Mouse (Mus musculus) lung, postnatal 0 days (tissue): Measurements from ENCODE around the gene Itgb2. TPM values are rescaled to one million over a fixed set of nuclear protein-coding genes. Genes with fewer than 3 reads are reported as not detected.
A peak's percentile ranks its signal among the peaks of the same experiment; 100 is the strongest.

ENCODE experiments used
- ATAC-seq: fragments of 200-750 bp; cut with Nextera tagmentation; 2 replicates; pipeline ENCODE4 v1.8.0; 2017; ENCODE audit warnings: moderate library complexity
- DNase-seq: peaks from one replicate; pipeline ENCODE4 v3.0.0-alpha.2; 2016; ENCODE audit warnings: low spot score
- H3K27ac ChIP-seq: fragments of 300-500 bp; sonication (generic); 2 replicates; pipeline ENCODE4 v1.5.1; 2014; ENCODE audit warnings: antibody characterized with exemption, mild to moderate bottlenecking, low read length, mixed read lengths
- H3K27me3 ChIP-seq: fragments of 300-500 bp; sonication (generic); replicated peaks from 2 replicates; pipeline ENCODE4 v1.6.1; 2014; ENCODE audit warnings: low read length, mixed read lengths; ENCODE audit not compliant: insufficient read depth
- H3K36me3 ChIP-seq: fragments of 300-500 bp; sonication (generic); 2 replicates; pipeline ENCODE4 v1.6.1; 2014; ENCODE audit warnings: low read length, mixed read lengths; ENCODE audit not compliant: insufficient read depth
- H3K4me1 ChIP-seq: fragments of 300-500 bp; sonication (generic); 2 replicates; pipeline ENCODE4 v1.6.1; 2014; ENCODE audit warnings: antibody characterized with exemption, low read depth, low read length, mixed read lengths; ENCODE audit not compliant: insufficient read depth
- H3K4me2 ChIP-seq: fragments of 300-500 bp; sonication (generic); replicated peaks from 2 replicates; pipeline ENCODE4 v1.6.1; 2014; ENCODE audit warnings: low read depth, mild to moderate bottlenecking, low read length, moderate library complexity, mixed read lengths
- H3K4me3 ChIP-seq: fragments of 300-500 bp; sonication (generic); 2 replicates; pipeline ENCODE4 v1.5.1; 2014; ENCODE audit warnings: low read depth, low read length
- H3K9ac ChIP-seq: fragments of 300-500 bp; sonication (generic); replicated peaks from 2 replicates; pipeline ENCODE4 v1.6.1; 2014; ENCODE audit warnings: low read depth, mild to moderate bottlenecking
- H3K9me3 ChIP-seq: fragments of 300-500 bp; sonication (generic); 2 replicates; pipeline ENCODE4 v1.6.1; 2016; ENCODE audit warnings: low read length, mixed read lengths
- CTCF ChIP-seq: IDR thresholded peaks from 2 replicates; pipeline ENCODE4 v1.5.1; 2016; ENCODE audit warnings: antibody characterized with exemption, mild to moderate bottlenecking
- EP300 ChIP-seq: IDR thresholded peaks from 2 replicates; pipeline ENCODE4 v1.6.1; 2016; ENCODE audit warnings: antibody characterized with exemption, mild to moderate bottlenecking, control low read depth
- WGBS: fragments of 180-500 bp; shearing (Covaris S2); extraction: QIAGEN DNeasy Blood & Tissue Kit; methylation state at CpG from one replicate; pipeline ENCODE4 v1.1.7; 2014; 5-methylcytosine and 5-hydroxymethylcytosine counted together
- polyA plus RNA-seq: library from polyadenylated mRNA; unstranded; fragments of >200 nt; fragmentation: Nextera tagmentation; extraction: Ambion mirVana; gene quantifications from 2 replicates; pipeline ENCODE4 v1.2.1, GENCODE M21; 2015

Gene Itgb2
- polyA plus RNA-seq, 1 experiment from 2014 or later: 19.1 TPM

DNA sequence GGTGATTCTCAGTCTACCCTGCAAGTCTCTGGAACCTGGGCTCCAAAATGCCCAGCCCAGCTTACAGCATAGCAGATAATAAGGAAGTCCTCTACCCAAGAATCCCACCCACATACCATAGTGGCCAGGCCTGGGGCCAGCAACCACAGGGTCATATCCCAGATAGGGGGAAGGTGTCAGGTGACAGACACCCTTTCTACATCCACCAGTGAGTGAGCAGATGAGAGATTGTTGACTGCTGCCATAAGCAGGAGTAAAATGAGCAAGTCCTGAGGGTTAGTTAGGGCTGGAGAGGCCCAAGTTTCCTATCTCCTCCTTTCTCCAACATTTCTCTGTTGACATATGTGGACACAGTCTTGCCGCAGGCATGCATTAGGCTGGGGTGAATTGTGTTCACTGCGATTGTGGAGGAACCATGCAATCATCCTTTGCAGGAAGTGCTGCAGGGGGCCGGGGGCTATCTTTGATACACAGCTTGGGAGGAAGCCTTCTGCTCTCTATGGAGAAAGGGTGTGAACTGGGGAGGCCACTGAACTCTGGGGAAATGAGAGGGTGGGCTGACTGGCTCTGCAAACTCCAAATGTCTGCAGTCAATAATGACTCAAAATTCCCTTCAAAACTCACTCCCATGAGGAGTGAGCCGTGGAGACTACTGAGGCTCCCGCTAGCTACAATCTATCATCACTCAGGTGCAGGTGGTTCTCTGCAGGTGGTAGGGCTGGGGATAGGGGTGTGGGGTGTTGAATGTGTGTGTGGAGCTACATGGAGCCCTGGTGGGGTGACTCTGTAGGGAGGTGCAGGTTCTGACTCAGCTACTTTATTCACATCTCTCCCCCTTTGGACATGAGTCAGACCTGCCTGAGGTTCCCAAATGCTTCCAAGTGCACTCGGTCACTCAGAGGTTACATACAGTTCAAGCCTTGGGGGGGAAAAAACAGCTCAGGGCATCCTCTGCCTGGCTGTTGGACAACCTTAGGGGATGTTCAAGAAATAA, 1.3 kb downstream of the Itgb2 start:
- no peak for TF ChIP-seq EP300
- no peak for TF ChIP-seq CTCF
- Histone ChIP-seq H3K4me1 (no peaks in the 10 kb centered on the region), H3K9me3 (no peaks in the 10 kb centered on the region), H3K27ac (no peak overlapping the region), H3K4me2 (no peak overlapping the region), H3K9ac (no peak overlapping the region), H3K36me3 (no peaks in the 10 kb centered on the region), H3K27me3 (no peaks in the 10 kb centered on the region), H3K4me3 (no peak overlapping the region)
- WGBS: 50% methylated on average over 6 of the region's 6 CpGs
- no peak for ATAC-seq
- DNase-seq: no peak

GRCm38 (mm10) chr10:77532020-77532413, 2.0 kb downstream of the Itgb2 start:
- Histone ChIP-seq H3K9me3 (no peaks in the 10 kb centered on the region), H3K4me2 (no peak overlapping the region), H3K9ac (no peak overlapping the region), H3K36me3 (no peaks in the 10 kb centered on the region), H3K4me1 (no peaks in the 10 kb centered on the region), H3K27ac (no peak overlapping the region), H3K27me3 (no peaks in the 10 kb centered on the region), H3K4me3 (no peak overlapping the region)
- no peak for ATAC-seq
- TF ChIP-seq CTCF (no peak), EP300 (no peak)
- DNase-seq: no peak
- WGBS: 63% methylated on average over 1 of the region's 1 CpGs

DNA sequence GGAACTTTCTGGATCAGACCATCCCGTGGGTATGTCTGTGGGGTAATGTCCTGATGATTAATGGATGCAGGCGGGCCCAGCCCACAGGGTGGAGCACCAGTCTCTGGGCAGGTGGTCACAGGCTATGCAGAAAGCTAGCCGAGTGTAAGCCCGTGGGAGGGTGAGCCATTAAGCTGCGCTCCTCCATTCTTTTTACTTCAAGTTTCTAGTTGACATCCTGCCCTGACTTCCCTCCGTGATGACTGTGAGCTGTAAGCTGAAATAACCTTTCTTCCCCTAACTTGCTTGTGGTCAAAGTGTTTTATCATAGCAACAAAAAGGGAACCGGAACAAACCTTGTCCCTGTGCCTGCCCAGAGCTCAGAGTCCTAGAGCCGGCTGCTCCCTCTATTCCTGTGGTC, 6.7 kb downstream of the Itgb2 start:
- Histone ChIP-seq H3K9ac (no peak overlapping the region), H3K4me2 (no peak overlapping the region), H3K4me3 (no peak overlapping the region), H3K36me3 (no peaks in the 10 kb centered on the region), H3K27ac (no peak overlapping the region), H3K27me3 (no peaks in the 10 kb centered on the region), H3K4me1 (no peaks in the 10 kb centered on the region), H3K9me3 (no peaks in the 10 kb centered on the region)
- TF ChIP-seq CTCF (no peak), EP300 (no peak)
- 68% methylated on average over 8 of the region's 8 CpGs for WGBS
- ATAC-seq (peak; percentile 55), DNase-seq (peak; percentile 45)

DNA sequence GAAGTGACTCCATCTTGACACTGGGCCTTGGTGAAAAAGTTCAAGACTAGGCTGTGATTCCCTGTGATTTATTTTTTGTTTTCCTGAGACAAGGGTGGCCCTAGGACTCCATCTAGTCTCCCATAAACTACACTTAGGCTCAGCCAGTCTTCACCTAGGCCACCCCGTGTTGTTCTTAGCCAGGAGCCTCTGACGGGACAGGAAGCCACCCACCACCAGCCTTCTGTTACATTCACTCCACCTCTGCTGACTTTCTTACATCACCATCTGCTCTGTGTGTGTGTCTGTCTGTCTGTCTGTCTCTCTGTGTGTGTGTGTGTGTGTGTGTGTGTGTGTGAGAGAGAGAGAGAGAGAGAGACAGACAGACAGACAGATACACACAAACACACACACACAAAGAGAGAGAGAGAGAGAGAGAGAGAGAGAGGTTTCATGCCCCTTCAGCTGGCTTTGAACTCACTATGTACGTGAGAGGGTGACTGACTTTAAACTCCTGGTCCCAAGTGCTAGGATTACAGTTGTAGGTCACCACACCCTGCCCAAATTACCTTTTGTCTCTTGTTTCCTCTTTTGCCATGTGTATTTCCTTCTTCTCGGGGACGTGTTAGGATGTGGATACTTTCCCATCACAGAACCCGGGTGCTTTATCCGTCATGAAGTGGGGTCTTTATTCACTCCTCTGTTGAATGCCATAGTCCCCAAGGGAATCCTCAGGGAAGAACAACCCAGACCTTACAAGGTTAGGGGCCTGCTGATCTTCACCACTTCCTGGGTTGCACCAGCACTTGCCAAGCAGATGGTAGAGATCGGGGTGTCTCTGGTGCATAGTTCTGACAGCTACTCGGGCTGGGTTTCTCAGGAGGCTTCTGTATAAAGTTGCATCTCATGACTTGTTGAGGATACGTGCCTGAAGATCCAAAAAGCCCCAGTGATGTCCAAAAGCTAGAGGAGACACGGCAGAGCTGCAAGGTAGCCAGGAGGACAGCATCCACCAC, 7.5 kb downstream of the Itgb2 start:
- DNase-seq (no peak), ATAC-seq (no peak)
- no peak overlapping the region for H3K9ac ChIP-seq
- H3K4me1 ChIP-seq: no peaks in the 10 kb centered on the region
- no peaks in the 10 kb centered on the region for H3K27me3 ChIP-seq
- TF ChIP-seq EP300: no peak
- no peak for TF ChIP-seq CTCF
- no peak overlapping the region for H3K4me3 ChIP-seq
- no peak overlapping the region for H3K4me2 ChIP-seq
- H3K27ac ChIP-seq: no peak overlapping the region
- 66% methylated on average over 11 of the region's 11 CpGs for WGBS
- H3K36me3 ChIP-seq: no peaks in the 10 kb centered on the region
- H3K9me3 ChIP-seq: no peaks in the 10 kb centered on the region

DNA sequence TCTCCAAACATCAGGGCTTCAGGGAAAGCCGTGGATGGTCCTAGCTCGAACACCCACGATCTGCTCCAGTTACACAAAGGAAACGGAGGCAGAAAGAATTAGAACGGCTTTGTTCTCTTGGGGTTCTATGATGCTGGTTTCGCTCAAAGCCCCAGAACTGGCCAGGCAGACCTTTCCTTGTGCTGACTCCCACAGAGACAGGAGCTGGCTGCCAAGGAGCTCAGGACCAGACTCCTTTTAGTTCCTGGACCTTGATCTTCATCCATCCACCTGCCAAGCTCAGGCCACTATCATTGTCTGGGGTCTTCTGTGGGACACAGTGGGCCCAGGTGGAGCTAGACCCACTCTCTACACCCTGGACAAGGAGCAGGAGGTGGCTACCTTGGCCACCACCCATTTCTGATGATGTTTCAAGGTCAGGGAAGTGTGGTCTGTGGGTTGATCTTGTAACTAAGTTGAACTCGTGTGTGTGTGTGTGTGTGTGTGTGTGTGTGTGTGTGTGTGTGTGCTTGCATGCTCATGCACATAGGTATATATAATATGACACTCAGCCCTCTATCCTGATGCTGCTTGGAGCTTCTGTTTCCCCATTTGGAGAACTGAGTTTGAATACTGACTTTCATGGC, 9.4 kb downstream of the Itgb2 start:
- H3K4me2 ChIP-seq: no peak overlapping the region
- no peaks in the 10 kb centered on the region for H3K4me1 ChIP-seq
- H3K9ac ChIP-seq: no peak overlapping the region
- no peak overlapping the region for H3K4me3 ChIP-seq
- TF ChIP-seq CTCF (no peak), EP300 (no peak)
- DNase-seq (no peak), ATAC-seq (no peak)
- no peaks in the 10 kb centered on the region for H3K36me3 ChIP-seq
- 75% methylated on average over 7 of the region's 7 CpGs for WGBS
- no peaks in the 10 kb centered on the region for H3K9me3 ChIP-seq
- H3K27me3 ChIP-seq: no peaks in the 10 kb centered on the region
- H3K27ac ChIP-seq: no peak overlapping the region
